Mouse (Mus musculus) heart, postnatal 0 days (tissue): ENCODE measurements around the gene Atxn2l. TPM values are rescaled to one million over a fixed set of nuclear protein-coding genes. Genes with fewer than 3 reads are reported as not detected.

Source experiments
- ATAC-seq: fragments of 200-750 bp; cut with Nextera tagmentation; 2 replicates; pipeline ENCODE4 v1.8.0; 2017; ENCODE audit warnings: low read depth, moderate number of reproducible peaks, moderate library complexity; ENCODE audit not compliant: insufficient read depth
- DNase-seq: peaks from one replicate; pipeline ENCODE4 v3.0.0-alpha.2; 2016; ENCODE audit warnings: low spot score
- H3K27ac ChIP-seq: fragments of 300-500 bp; sonication (generic); 2 replicates; pipeline ENCODE4 v1.5.1; 2014; ENCODE audit warnings: low read depth, mild to moderate bottlenecking
- H3K27me3 ChIP-seq: fragments of 300-500 bp; sonication (generic); 2 replicates; pipeline ENCODE4 v1.6.1; 2014; ENCODE audit warnings: low read length, mixed read lengths; ENCODE audit not compliant: control insufficient read depth, insufficient read depth
- H3K36me3 ChIP-seq: fragments of 300-500 bp; sonication (generic); replicated peaks from 2 replicates; pipeline ENCODE4 v1.6.1; 2014; ENCODE audit warnings: low read length, mixed read lengths; ENCODE audit not compliant: control insufficient read depth, insufficient read depth
- H3K4me1 ChIP-seq: fragments of 300-500 bp; sonication (generic); 2 replicates; pipeline ENCODE4 v1.6.1; 2014; ENCODE audit warnings: antibody characterized with exemption; ENCODE audit not compliant: control insufficient read depth, insufficient read depth
- H3K4me2 ChIP-seq: fragments of 300-500 bp; sonication (generic); 2 replicates; pipeline ENCODE4 v1.6.1; 2014; ENCODE audit warnings: low read depth, mild to moderate bottlenecking, low read length, moderate library complexity
- H3K4me3 ChIP-seq: fragments of 300-500 bp; sonication (generic); 2 replicates; pipeline ENCODE4 v1.5.1; 2014; ENCODE audit warnings: low read depth, low read length
- H3K9ac ChIP-seq: fragments of 300-500 bp; sonication (generic); replicated peaks from 2 replicates; pipeline ENCODE4 v1.6.1; 2014; ENCODE audit warnings: low read depth, low read length, mixed read lengths
- H3K9me3 ChIP-seq: fragments of 300-500 bp; sonication (generic); replicated peaks from 2 replicates; pipeline ENCODE4 v1.6.1; 2016; ENCODE audit warnings: low read length; ENCODE audit not compliant: control insufficient read depth
- CTCF ChIP-seq: IDR thresholded peaks from 2 replicates; pipeline ENCODE4 v1.5.1; 2016; ENCODE audit warnings: antibody characterized with exemption, control low read depth, low read depth
- EP300 ChIP-seq: IDR thresholded peaks from 2 replicates; pipeline ENCODE4 v1.6.1; 2016; ENCODE audit warnings: antibody characterized with exemption, low read depth
- WGBS: fragments of 180-500 bp; shearing (Covaris S2); extraction: QIAGEN DNeasy Blood & Tissue Kit; methylation state at CpG from one replicate; pipeline ENCODE4 v1.1.7; 2014; 5-methylcytosine and 5-hydroxymethylcytosine counted together
- polyA plus RNA-seq: library from polyadenylated mRNA; unstranded; fragments of >200 nt; fragmentation: Nextera tagmentation; extraction: Ambion mirVana; gene quantifications from 2 replicates; pipeline ENCODE4 v1.2.1, GENCODE M21; 2015
- total RNA-seq: library from RNA; depleted of rRNA; stranded (reverse); fragments of >200 nt; gene quantifications from 2 replicates; pipeline ENCODE4 v1.2.3, GENCODE M21; 2014; ENCODE audit warnings: low replicate concordance

Atxn2l gene
- total and polyA plus RNA-seq, 2 experiments from 2014 or later: 13.4 to 35.6 TPM

DNA sequence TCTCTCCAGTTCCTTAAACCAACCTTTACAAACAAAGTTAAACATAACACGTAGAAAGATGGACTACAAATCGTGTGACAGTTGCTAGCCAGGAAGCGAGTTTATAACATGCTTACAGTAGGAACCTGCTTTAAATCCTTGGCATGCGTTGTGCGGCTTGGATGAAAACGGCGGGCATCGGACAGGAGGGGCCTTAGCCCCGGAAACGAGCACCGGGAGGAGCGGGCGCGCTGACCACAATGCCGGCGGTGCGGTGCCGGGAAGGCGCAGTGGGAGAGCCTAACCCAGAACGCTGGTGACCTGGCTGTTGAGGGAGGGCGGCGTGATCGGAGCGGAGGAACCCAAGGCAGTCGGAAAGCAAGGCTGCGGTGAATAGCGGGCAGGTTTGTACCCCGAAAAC is 32.5 kb upstream of the Atxn2l start:
- Histone ChIP-seq H3K4me1 (no peaks in the 10 kb centered on the region), H3K4me3 (peak overlapping the region; percentile 54), H3K9me3 (no peaks in the 10 kb centered on the region), H3K27ac (no peak overlapping the region), H3K36me3 (no peaks in the 10 kb centered on the region), H3K4me2 (peak overlapping the region; percentile 85), H3K9ac (peak overlapping the region; percentile 50), H3K27me3 (peaks cover 8% of the 10 kb centered on the region; the same call in 1 of the 2 replicates)
- no peak for DNase-seq
- WGBS: 2% methylated on average over 28 of the region's 28 CpGs
- no peak for ATAC-seq
- no peak for TF ChIP-seq EP300
- TF ChIP-seq CTCF: no peak

DNA sequence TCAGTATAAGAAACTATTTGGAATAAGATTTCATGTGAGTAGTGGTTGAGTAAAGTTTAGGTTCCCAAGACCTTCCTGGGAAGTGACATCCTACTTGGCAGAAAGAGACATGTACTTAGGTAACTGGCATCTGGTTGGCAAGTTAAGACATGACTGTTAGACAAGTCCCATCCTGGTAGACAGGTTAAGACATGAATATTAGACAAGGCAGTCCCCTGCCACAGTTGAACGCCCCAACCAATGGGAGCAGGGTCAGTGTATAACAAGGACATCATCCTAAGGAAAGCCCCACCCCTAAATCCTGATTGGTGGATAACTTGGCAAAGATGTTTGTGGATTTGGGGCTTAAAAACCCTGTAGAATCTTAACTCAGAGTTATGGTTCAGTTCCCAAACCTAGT is 30.2 kb upstream of the Atxn2l start:
- TF ChIP-seq CTCF: no peak
- no peak for TF ChIP-seq EP300
- H3K9me3 ChIP-seq: no peaks in the 10 kb centered on the region
- H3K27ac ChIP-seq: no peak overlapping the region

DNA sequence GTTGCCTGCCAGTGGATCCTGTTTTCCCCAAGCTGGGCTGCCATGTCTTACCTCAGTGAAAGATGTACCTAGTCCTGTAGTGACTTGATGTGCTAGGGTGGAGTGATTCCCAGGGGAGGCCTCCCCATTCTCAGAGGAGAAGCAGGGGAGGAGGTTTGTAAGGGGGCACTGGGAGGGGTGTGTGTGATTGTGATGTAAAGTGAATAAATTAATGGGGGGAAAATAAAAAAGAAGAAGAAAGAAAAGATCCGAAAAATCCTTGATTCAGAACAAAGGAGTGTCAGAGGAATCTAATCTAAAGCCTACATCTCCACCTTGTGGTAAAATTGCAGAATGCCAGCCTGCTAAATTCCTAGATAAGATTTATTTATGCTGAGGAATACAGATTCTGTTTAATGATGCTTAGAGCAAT is 24.9 kb upstream of the Atxn2l start:
- Histone ChIP-seq H3K4me1 (no peaks in the 10 kb centered on the region), H3K9ac (no peak overlapping the region), H3K27ac (no peak overlapping the region), H3K9me3 (no peaks in the 10 kb centered on the region), H3K4me2 (no peak overlapping the region), H3K4me3 (no peak overlapping the region), H3K27me3 (no peaks in the 10 kb centered on the region), H3K36me3 (no peaks in the 10 kb centered on the region)
- no peak for ATAC-seq
- 13% methylated on average over 1 of the region's 1 CpGs for WGBS
- peak; percentile 43 for DNase-seq
- TF ChIP-seq CTCF (peak; percentile 72), EP300 (no peak)

More for the DNA sequence above, 30.2 kb upstream of the Atxn2l start:
- no peak overlapping the region for H3K4me3 ChIP-seq
- no peaks in the 10 kb centered on the region for H3K4me1 ChIP-seq
- WGBS: 73% methylated on average over 1 of the region's 1 CpGs
- DNase-seq: no peak
- no peak overlapping the region for H3K4me2 ChIP-seq
- H3K27me3 ChIP-seq: peaks cover 8% of the 10 kb centered on the region; the same call in 1 of the 2 replicates
- no peaks in the 10 kb centered on the region for H3K36me3 ChIP-seq
- no peak overlapping the region for H3K9ac ChIP-seq
- ATAC-seq: no peak

GRCm38 (mm10) chr7:126523316-126523715 is 20.1 kb upstream of the Atxn2l start:
- ATAC-seq: no peak
- 74% methylated on average over 3 of the region's 3 CpGs for WGBS
- H3K4me3 ChIP-seq: no peak overlapping the region
- H3K27me3 ChIP-seq: no peaks in the 10 kb centered on the region
- no peaks in the 10 kb centered on the region for H3K4me1 ChIP-seq
- DNase-seq: no peak
- no peak overlapping the region for H3K27ac ChIP-seq
- TF ChIP-seq CTCF: no peak
- no peak for TF ChIP-seq EP300
- no peak overlapping the region for H3K4me2 ChIP-seq
- no peaks in the 10 kb centered on the region for H3K36me3 ChIP-seq
- no peak overlapping the region for H3K9ac ChIP-seq
- no peaks in the 10 kb centered on the region for H3K9me3 ChIP-seq

DNA sequence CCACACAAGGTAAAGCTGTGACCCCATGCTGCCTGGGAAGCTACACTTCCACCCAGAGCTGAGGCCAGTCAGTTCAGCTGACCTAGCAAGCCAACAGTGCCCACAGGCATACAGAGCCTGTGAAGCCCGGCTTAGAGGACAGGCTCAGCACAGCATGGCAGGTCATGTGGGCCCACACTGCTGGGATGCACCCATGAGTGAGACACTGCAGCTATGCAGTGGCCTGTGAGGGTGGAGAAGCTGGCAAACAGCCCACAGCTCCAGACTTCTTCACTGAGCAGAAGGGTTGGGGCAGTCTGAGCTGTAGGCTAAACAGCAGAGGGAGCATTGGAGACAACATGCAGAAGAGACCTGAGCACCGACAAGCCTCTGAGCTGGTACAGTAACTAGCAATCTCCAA is 16.3 kb upstream of the Atxn2l start:
- no peak overlapping the region for H3K9ac ChIP-seq
- H3K4me2 ChIP-seq: no peak overlapping the region
- 51% methylated on average over 2 of the region's 2 CpGs for WGBS
- DNase-seq (no peak), ATAC-seq (no peak)
- peak; percentile 7; the same call in 1 of the 2 replicates for TF ChIP-seq CTCF
- TF ChIP-seq EP300: no peak
- H3K36me3 ChIP-seq: no peaks in the 10 kb centered on the region
- H3K27me3 ChIP-seq: no peaks in the 10 kb centered on the region
- H3K9me3 ChIP-seq: no peaks in the 10 kb centered on the region
- H3K4me1 ChIP-seq: no peaks in the 10 kb centered on the region
- no peak overlapping the region for H3K4me3 ChIP-seq
- H3K27ac ChIP-seq: no peak overlapping the region

- no peak for ATAC-seq
- Histone ChIP-seq H3K4me1 (no peaks in the 10 kb centered on the region), H3K27me3 (no peaks in the 10 kb centered on the region), H3K9ac (no peak overlapping the region), H3K9me3 (no peaks in the 10 kb centered on the region), H3K4me2 (no peak overlapping the region), H3K4me3 (no peak overlapping the region), H3K27ac (no peak overlapping the region), H3K36me3 (no peaks in the 10 kb centered on the region)
- TF ChIP-seq CTCF (no peak), EP300 (no peak)
- 85% methylated on average over 5 of the region's 5 CpGs for WGBS
- DNase-seq: no peak
Observed at GRCm38 (mm10) chr7:126518261-126518941, 15.2 kb upstream of the Atxn2l start.
